Mouse (Mus musculus): ENCODE measurements around the gene Ttn. TPM values are rescaled to one million over a fixed set of nuclear protein-coding genes. Genes with fewer than 3 reads are reported as not detected.

The Ttn gene
- polyA plus RNA-seq (2014; fragmentation: Illumina TruSeq; extraction: RNeasy Lipid Tissue Mini Kit (QIAGEN cat#74804); ENCODE audit: low read depth, low replicate concordance): 0.44 TPM

GRCm38 (mm10) chr2:76982391-76983145, at the start of gene Ttn:
Ttn (minus strand) TSS chr2:76982547.

GRCm38 (mm10) chr2:76674725-76675427, 307.5 kb downstream of the Ttn start, which contains the start of gene Plekha3:
Plekha3 (plus strand) TSS chr2:76675281.

GRCm38 (mm10) chr2:76672966-76673392, 309.4 kb downstream of the Ttn start, which contains the start of gene Fkbp7:
Fkbp7 (minus strand) TSS chr2:76673116.

Other genes with a start within 250 kb of the Ttn start
- gene Ccdc141, start 188.1 kb upstream of the Ttn start, polyA plus RNA-seq (2014; fragmentation: Illumina TruSeq; extraction: RNeasy Lipid Tissue Mini Kit (QIAGEN cat#74804); ENCODE audit: low read depth, low replicate concordance): 47.2 TPM

Measured in kidney, adult 10 weeks (tissue).